Mouse (Mus musculus) G1E (cell line): ENCODE measurements at regions not wholly inside any gene's neighbourhood (a gene's known extent, or its start where the extent isn't known, plus 50 kb on each side); places are given as distances from the start of the nearest gene placed in this dataset.

ENCODE experiments used
- CTCF ChIP-seq: IDR thresholded peaks from 2 replicates; pipeline ENCODE4 v1.5.1; 2012; ENCODE audit warnings: low read depth, low read length, inconsistent platforms, mixed read lengths
- GATA1 ChIP-seq: IDR thresholded peaks from 2 replicates; pipeline ENCODE4 v1.6.1; 2012; ENCODE audit warnings: borderline replicate concordance, low read length, inconsistent platforms, mixed read lengths
- GATA2 ChIP-seq: IDR thresholded peaks from 2 replicates; pipeline ENCODE4 v1.6.1; 2012; ENCODE audit warnings: low read depth, low read length, inconsistent platforms, borderline replicate concordance
- POLR2AphosphoS5 ChIP-seq: IDR thresholded peaks from 2 replicates; pipeline ENCODE4 v1.6.1; 2012; ENCODE audit warnings: low read depth, low read length, inconsistent platforms; ENCODE audit not compliant: insufficient replicate concordance
- TAL1 ChIP-seq: conservative IDR thresholded peaks from 2 replicates; pipeline ENCODE4 v1.6.1; 2012; ENCODE audit warnings: low read depth, low read length, inconsistent platforms, mixed read lengths

DNA sequence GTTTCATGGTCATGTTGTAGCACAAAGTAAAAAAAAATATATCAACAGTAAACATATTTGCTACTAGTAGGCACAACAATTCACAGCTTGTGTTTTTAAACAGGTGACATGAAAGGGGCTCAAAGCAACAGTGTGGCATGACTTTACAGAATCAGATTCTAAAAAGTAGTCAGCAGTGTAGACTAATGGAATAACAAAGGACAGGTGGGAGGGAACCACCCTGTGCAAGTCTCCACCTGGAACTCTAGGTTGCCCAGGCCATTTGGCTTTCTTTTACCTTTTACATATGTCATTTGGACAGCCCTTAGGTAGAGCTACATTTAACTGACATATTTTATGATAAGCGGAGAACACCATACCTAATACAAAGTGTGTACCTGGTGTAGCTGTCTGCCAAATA lies 271.7 kb upstream of the Ngly1 start:
- TF ChIP-seq CTCF (no peak), GATA1 (no peak), TAL1 (no peak), POLR2AphosphoS5 (no peak), GATA2 (no peak)
